Mouse (Mus musculus): ENCODE results near the gene Cyp2e1. TPM values are rescaled to one million over a fixed set of nuclear protein-coding genes. Genes with fewer than 3 reads are reported as not detected.

Gene Cyp2e1
- total RNA-seq, 2 experiments from 2014 or later: 4.1 to 138 TPM

- DNase-seq (ENCODE audit: low spot score in 2 of 2): peak in 1 of 2 experiments; percentile 22
Observed at GRCm38 (mm10) chr7:140805704-140806103, 42.2 kb downstream of the Cyp2e1 start.

GRCm38 (mm10) chr7:140810496-140810895 lies 47.0 kb downstream of the Cyp2e1 start:
- DNase-seq (ENCODE audit: low spot score in 2 of 2): no peak

GRCm38 (mm10) chr7:140811714-140812113 lies 48.2 kb downstream of the Cyp2e1 start:
- DNase-seq (ENCODE audit: low spot score in 2 of 2): no peak

GRCm38 (mm10) chr7:140812850-140813249 lies 49.3 kb downstream of the Cyp2e1 start:
- no peak for DNase-seq (ENCODE audit: low spot score in 2 of 2)

GRCm38 (mm10) chr7:140820173-140820572 lies 56.6 kb downstream of the Cyp2e1 start:
- no peak for DNase-seq (ENCODE audit: low spot score in 2 of 2)

- no peak for DNase-seq (ENCODE audit: low spot score in 2 of 2)
Observed at GRCm38 (mm10) chr7:140821305-140821652, 57.7 kb downstream of the Cyp2e1 start.

- no peak for DNase-seq (ENCODE audit: low spot score in 2 of 2)
Observed at GRCm38 (mm10) chr7:140821653-140822329, 58.3 kb downstream of the Cyp2e1 start, which contains the start of gene Zfp941. Gene Zfp941, minus strand, starts transcription at chr7:140822178.

GRCm38 (mm10) chr7:140822731-140823130 lies 59.2 kb downstream of the Cyp2e1 start:
- DNase-seq (ENCODE audit: low spot score in 2 of 2): no peak

Other genes with a start within 250 kb of the Cyp2e1 start
- gene Olfr538, start 195.9 kb upstream of the Cyp2e1 start, total RNA-seq (2021): not detected
- gene Olfr46, start 162.5 kb upstream of the Cyp2e1 start, total RNA-seq (2021): not detected
- not detected for gene Olfr61, start 134.8 kb upstream of the Cyp2e1 start, total RNA-seq (2021)
- not detected for gene Olfr53, start 117.3 kb upstream of the Cyp2e1 start, total RNA-seq (2021)
- gene Olfr539, start 103.8 kb upstream of the Cyp2e1 start, total RNA-seq (2021): not detected
- gene Olfr45, start 81.8 kb upstream of the Cyp2e1 start, total RNA-seq (2021): not detected
- not detected for gene Olfr541, start 66.5 kb upstream of the Cyp2e1 start, total RNA-seq (2021)
- under 1 TPM in 1 of 2 experiments, not detected in 1; 0.42 TPM for gene Syce1, start 24.1 kb downstream of the Cyp2e1 start, total RNA-seq (2021)
- gene Zfp941, start 58.4 kb downstream of the Cyp2e1 start, total RNA-seq (2021): 1 to 10 TPM; 5.1 to 5.4 TPM
- gene Urah, start 71.3 kb downstream of the Cyp2e1 start, total RNA-seq (2021): 10 to 100 TPM in 1 of 2 experiments, under 1 TPM in 1; 0.70 to 17.0 TPM
- gene Scgb1c1, start 81.8 kb downstream of the Cyp2e1 start, total RNA-seq (2021): not detected
- gene Odf3, start 84.1 kb downstream of the Cyp2e1 start, total RNA-seq (2021): under 1 TPM; 0.40 to 0.76 TPM
- gene Gm45785, start 92.6 kb downstream of the Cyp2e1 start, total RNA-seq (2021): 1 to 10 TPM in 1 of 2 experiments, not detected in 1; 1.2 TPM
- 10 to 100 TPM; 64.3 to 69.0 TPM for gene Ric8a, start 93.2 kb downstream of the Cyp2e1 start, total RNA-seq (2021)
- gene Bet1l, start 93.8 kb downstream of the Cyp2e1 start, total RNA-seq (2021): 10 to 100 TPM; 40.2 to 42.9 TPM
- gene Psmd13, start 118.2 kb downstream of the Cyp2e1 start, total RNA-seq (2021): 100 to 1,000 TPM; 123 to 133 TPM
- gene Sirt3, start 118.6 kb downstream of the Cyp2e1 start, total RNA-seq (2021): 10 to 100 TPM; 34.7 to 41.8 TPM
- 100 to 1,000 TPM; 183 to 297 TPM for gene Cox8b, start 136.7 kb downstream of the Cyp2e1 start, total RNA-seq (2021)
- gene Nlrp6, start 157.2 kb downstream of the Cyp2e1 start, total RNA-seq (2021): 1 to 10 TPM; 2.1 to 4.9 TPM
- gene Pgghg, start 177.7 kb downstream of the Cyp2e1 start, total RNA-seq (2021): 10 to 100 TPM; 41.5 to 44.5 TPM
- 1 to 10 TPM; 2.6 to 2.8 TPM for gene Ifitm5, start 186.6 kb downstream of the Cyp2e1 start, total RNA-seq (2021)
- gene Gm45717, start 192.2 kb downstream of the Cyp2e1 start, total RNA-seq (2021): not detected
- gene Ifitm2, start 192.2 kb downstream of the Cyp2e1 start, total RNA-seq (2021): 100 to 1,000 TPM; 508 to 623 TPM
- 10 to 100 TPM in 1 of 2 experiments, 1 to 10 TPM in 1; 8.0 to 13.7 TPM for gene Ifitm1, start 203.5 kb downstream of the Cyp2e1 start, total RNA-seq (2021)
- gene Ifitm3, start 247.0 kb downstream of the Cyp2e1 start, total RNA-seq (2021): 100 to 1,000 TPM; 109 to 115 TPM

All from adrenal gland, postnatal 4 days (tissue).